Mouse (Mus musculus): ENCODE results near the gene Vegfd.
A peak's percentile ranks its signal among the peaks of the same experiment; 100 is the strongest.

Gene Vegfd

DNA sequence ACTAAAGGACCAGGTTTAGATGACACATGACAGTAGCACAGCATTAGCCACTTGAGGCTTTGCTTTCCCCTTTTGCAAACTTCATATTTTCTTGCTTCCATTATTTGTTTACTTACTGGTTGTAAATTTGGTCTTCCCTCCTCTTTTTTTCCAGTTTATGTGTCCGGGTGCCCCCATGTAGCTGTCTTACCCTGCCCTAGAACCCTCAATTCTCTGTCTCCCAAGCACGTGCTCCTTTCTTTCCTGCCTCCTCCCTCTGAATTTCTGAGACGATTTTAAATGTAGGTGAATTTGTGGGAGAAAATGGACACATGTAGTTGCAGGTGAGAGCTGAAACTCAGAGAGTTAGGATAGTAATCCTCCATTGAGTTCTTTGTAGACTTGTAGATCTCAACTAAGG lies 47.3 kb downstream of the Vegfd start:
- no peak for DNase-seq

DNA sequence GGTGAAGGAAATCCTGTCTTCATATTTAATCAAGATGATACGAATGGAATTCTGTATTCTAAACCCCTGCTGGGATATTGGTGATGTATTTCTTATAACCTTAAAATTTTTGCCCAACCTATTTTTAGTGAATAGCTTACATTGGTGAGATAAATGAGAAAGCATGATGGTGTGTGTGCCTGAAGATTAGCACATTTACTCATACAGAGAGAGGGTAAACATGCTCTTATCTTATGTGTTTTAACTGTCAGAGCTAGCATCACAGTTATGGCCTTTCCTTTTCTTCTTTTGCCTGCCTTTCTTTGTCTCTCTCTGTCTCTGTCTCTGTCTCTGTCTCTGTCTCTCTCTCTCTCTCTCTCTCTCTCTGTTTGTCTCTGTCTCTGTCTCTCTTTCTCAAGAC lies 51.6 kb downstream of the Vegfd start:
- DNase-seq = no peak

DNA sequence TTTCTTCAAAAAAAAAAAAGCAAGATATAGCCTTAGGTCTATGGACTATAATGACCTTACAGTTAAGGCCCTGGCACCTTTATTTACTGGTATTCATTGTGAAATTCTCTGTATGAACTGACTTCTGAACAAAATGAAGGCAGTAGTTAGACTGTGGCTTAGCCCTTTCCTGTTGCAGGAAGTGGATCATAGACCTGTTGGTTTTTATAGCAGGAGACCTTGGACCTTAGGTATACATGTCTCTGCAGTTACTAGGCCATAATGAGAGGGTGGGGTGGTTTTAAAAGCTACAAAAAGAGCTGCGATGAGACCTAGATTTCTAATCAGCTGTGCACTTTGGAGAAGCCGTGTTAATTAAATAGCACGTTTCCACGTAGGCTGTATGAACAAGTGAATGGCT lies 54.1 kb downstream of the Vegfd start:
- no peak for DNase-seq

DNA sequence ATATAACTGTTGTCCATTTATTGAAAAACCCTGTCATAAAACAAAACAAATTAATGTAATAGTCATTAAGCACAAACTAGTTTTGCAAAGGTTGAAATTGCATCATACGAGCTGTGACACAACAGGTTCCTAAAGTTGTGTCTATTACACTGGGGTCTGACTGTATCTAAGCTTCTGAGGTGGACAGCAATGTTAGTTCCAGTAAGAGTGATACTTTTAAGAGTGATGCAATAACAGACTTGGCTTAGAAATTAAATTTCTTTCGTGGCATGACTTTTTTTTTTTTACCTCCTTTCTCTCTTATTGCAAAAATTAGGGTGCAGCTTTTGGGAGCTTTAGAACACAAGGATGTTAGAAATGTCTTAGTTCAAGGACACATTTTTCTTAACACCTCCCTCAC lies 55.0 kb downstream of the Vegfd start:
- DNase-seq = no peak

DNA sequence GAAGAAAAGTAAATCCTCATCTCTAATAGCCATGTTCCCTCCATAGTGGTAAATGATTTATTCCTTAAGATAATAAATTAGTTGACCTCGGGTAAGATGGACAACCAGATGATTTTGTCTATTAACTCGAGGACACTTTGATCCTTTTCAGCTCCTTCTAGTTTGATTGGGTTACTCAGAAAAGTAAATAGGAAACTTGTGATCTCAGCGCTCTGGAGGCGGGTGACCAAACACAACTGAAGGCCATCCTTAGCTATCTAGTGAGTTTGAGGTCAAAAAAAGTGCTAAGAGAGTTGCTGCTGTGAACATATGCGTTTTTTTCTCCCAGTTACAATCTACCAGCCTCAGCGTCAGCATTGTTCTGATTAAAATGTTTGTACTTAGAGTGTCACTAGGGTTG lies 57.4 kb downstream of the Vegfd start:
- DNase-seq = no peak

DNA sequence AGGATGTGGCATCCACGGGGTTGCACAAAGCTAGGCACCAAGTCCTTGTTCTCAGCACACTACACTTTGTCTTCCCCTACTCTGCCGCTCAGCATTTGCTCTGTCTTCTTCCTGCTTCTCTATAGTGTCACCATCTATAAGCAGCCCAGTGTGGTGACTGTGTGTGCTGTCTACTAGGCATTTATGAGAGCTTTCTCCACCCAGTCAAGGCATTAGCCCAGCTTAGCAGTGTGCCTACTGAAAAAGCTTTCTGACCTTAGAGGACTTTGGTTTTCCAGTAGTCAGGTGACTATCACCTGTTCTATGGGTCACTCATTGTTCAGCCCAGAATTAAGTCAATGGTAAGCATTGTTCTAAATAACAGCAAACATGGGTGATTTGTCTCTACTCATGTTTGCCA lies 58.0 kb downstream of the Vegfd start:
- no peak for DNase-seq

DNA sequence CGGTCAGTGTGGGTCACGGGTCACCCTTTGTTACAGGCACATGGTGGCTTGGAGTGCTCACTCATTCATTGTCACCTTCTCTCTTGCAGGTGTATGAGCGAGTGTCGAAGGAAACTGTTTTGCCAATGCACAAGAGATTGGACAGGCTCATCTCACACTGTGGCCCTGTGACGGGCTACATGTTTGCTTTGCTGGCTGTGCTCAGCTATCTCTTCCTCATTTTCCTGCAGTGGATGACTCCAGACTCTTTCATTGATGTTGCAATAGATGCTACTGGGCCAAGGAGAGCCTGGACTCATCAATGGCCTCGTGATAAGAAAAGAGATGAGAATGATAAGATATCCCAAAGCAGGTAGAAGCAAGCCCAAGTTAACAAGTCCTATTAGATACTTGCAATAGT lies 58.4 kb downstream of the Vegfd start:
- DNase-seq = no peak

DNA sequence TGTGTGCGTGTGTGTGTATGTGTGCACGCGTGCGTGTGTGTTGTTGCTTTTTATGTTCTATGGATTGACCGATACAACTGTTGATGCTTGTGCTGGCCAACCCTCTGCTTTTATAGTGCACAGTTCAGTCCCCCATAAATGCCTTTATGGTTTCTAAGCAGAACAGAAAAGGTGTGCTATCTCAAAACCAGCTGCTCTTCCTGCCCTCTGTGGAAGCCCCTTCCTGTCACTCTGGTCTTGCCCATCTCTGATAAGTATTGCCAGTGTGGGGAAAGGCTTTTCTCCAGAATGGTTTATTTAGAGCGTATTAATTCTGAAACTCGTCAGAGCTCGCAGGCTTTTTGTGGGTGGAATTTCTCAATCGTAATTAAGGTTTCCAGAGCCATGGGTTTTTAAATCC lies 59.5 kb downstream of the Vegfd start:
- no peak for DNase-seq

DNA sequence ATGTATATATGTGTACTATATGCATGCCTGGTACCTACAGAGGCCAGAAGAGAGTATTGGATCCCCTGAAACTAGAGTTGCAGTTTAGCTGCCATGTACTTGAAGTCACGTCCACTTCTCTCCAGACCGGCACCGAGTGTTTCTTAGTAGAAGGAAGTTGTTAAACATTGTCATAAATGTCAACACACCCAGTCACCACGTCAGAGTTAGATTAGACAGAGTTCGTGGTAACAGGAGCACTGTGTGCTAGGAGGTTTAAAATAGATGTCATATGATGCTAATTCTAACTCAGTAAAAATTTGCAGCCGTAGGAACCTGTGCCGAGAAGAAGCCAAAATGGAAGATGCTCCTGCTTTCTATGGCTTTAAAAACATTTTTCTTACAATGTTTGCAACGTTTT lies 63.5 kb downstream of the Vegfd start, which contains the start of gene Asb11:
TSS of gene Asb11 (plus strand) at position 286 of the 400 bp plus-strand sequence.
- no peak for DNase-seq

DNA sequence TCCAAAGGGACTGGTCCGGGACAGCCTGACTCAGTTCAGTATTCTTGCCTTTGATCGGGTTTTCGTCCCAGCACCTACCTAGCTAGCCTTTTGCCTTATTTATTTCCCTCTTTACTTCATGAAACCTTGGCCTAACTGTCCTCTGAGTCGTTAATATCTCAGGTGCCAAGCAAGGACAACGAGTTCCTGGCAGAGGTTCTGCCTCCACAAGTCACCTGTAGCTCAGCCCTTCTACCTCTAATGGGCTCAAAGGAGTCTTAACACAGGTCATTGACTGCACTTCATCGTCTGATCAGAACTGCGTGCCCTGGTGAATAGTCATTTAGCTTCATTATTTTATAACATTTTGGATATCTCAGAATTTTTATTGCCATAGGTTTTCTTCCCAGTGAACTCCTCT lies 66.3 kb downstream of the Vegfd start:
- DNase-seq = no peak

DNA sequence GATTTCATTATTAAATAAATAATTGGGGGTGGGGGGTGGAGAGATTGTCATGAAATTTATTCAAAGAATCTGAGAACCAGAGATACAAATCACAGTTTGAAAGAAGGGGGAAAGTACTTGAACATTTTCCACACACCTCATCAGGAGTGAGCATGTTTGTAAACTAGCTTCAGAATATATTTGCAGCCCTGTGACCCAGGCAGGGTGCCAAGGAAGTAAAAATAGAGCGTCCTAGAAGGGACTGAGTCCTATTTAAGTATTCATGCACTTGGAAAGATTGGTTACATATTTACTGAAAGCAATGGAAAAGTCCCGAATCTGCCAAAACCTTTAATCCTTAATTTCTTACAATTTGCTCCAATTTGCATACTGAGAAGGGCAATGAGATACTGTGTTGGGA lies 67.0 kb downstream of the Vegfd start:
- DNase-seq = peak; percentile 81

DNA sequence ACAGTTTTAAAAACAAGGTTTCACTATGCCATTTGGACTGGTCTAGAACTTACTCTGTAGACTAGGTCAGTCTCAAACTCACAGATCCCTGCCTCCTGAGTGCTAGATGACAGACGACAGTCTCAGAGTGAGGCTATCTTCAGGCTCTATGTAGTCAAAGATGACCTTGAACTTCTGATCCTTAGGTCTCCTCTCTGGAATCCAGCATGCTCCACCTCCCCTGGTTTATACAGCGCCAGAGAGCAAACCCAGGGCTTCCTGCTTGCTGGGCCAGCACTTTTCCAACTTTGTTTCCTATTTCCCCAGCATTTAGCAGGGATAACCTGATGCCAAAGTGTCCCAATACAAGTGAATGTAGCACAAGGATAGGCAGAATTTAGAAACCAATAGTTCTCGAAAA lies 67.5 kb downstream of the Vegfd start:
- no peak for DNase-seq

DNA sequence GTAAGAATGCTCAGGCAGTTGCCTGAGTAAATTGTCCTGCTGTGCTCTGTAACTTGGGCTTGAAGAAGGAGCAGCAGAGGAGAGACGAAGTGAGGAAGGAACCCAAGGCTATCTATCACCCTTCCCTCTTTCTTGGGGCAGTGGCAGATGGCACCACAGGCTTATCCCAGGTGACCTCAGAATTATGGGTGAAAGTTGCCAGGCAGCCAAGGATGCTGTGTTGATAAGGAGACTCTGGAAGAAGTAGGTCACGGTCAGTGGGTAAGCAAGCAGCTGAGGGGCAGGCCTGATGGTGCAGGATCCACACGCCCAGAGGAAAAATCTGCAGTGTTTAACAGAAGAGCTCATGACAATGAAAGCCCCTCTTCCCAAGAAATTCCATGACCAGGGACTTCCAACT lies 68.1 kb downstream of the Vegfd start:
- DNase-seq = no peak

DNA sequence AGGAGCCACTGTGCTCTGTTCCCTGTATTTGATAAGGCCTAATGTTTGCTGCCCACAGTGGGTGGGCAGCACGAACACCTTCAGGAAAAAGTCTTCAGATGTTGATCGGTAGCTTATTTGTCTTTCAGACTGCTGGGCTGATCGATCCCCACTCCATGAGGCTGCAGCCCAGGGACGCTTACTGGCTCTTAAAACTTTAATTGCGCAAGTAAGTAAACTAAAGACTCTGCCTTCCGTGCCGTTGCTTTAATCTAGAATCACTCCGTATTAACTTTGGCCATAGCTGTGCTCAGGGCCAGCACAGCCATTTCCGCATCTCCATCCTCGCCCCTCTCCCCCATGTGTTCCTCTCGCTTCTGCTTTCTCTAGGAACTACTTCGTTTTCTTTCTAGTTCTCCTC lies 72.4 kb downstream of the Vegfd start:
- DNase-seq = no peak

DNA sequence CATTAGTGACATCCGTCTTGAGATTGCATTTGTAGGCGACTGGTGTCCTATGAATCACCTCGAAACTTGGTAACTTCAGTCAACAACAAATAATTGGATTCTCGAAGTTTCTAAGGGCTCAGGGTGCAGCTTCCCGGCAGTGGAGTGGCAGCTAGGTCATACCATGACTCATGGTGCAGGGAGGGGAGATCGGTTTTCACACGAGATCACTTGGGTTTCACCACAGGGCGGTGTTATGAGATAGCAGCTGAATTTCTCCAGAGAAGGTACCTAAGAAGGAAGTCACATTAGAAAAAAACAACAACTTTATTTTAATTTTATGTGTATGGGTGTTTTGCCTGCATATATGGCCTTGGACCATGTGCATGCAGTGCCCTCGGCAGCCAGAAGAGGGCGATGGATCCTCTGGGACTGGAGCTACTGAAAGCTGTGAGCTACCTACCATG lies 73.0 kb downstream of the Vegfd start:
- peak; percentile 5 for DNase-seq

DNA sequence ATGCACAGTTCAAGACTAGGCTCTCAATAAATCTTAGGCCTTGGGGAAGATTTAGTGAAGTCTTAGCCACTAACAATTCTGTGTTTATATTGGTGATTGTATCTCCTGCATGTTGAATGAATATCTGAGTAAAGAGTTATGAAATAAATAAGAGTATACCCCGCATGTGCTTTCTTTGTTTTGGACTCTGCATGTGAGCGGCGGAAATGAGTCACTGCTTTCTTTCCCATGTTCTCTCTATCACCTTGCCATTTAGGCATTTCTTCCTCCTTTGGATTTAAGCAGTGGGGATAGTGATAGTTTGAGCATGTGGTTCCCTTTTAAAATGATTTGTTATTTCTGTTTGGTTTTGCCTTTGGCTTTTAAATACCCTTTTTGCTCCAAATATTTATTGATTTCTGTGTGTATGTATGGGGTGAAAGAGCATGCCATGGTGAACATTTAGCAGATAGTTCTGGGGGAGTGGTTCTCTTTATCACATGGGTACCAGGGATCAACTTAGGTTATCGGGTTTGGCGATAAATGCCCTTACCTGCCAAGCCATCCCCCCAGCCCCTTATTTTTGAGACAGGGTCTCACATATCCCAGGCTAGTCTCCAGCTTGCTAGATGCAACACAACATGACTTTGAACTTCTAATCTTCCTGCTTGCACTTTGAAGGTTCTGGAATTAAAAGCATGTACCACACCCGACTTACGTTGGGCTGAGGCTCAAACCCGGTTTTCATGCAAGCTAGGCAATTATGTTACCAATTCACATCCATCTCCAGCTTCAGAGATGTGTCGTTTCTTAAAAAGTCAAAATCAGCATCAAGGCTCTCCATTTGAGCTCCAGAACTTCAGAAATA lies 73.9 kb downstream of the Vegfd start:
- no peak for DNase-seq

DNA sequence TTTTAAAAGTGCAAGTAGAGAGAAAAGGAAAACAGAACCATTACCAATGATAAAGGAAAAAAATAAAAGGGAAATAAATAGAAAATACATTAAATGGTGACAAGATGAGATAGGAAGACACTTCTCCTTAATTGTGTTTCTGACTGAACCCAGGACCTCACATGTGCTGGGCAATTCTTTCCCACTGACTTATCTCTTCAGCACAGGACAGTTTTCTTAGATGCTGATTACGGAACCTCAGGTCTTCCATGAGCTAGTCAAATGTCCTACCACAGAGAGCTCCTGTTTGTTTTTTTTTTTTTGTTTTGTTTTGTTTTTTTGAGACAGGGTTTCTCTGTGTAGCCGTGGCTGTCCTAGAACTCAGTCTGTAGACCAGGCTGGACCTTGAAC lies 74.5 kb downstream of the Vegfd start:
- DNase-seq = no peak

DNA sequence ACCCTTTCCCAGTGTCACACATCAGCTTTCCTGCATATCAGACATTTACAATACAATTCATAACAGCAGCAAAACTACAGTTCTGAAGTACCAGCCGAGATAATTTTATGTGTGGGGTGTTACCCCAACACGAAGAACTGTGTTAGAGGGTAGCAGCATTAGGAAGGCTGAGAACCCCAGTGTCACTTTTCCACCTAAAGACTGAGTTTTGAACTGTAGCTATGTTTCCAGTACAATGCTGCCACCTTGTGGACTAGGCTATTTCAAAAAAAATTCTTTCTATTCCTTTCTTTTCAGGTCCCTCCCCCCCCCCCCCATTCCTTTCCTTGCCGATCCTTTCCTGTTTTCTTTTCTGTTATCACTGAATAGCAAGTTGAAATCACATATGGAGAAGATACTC lies 76.0 kb downstream of the Vegfd start:
- DNase-seq = peak; percentile 65
